Mouse (Mus musculus): Measurements from ENCODE around the gene Cct6b. TPM values are rescaled to one million over a fixed set of nuclear protein-coding genes. Genes with fewer than 3 reads are reported as not detected.
A peak's percentile ranks its signal among the peaks of the same experiment; 100 is the strongest.
"Not testable (repeated sequence)": the region's sequence is repeated elsewhere in the genome, so short reads cannot be mapped to it uniquely, and the experiment has no call there.

The Cct6b gene
- polyA plus RNA-seq, 1 experiment from 2014 or later, result 0.60 TPM

DNA sequence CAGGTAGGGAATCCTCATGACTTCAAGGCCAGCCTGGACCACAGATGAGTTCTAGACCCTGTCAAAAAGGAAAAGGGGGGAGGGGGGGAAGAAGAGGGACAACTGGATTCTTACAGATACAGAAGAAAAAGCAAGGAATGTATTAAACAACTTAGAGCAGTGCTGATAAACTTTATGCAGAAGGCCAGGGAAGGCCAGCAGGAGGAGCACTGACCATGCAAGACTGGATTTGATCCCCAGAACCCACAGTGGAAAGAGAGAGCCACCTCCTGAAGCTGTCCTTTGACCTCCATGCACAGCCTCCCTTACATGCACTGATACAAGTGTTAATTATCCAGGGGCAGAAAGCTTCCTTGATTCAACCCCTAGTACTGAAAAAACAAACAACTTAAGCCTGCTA is 29.9 kb downstream of the Cct6b start:
- H3K27ac ChIP-seq (ENCODE audit: low read depth, low read length), result no peak overlapping the region
- H3K36me3 ChIP-seq (ENCODE audit: control insufficient read depth, insufficient read depth, low read length), result no peaks in the 10 kb centered on the region
- H3K4me2 ChIP-seq (ENCODE audit: low read depth, low read length, severe bottlenecking), result no peak overlapping the region
- H3K27me3 ChIP-seq (ENCODE audit: control insufficient read depth, insufficient read depth, low read length), result no peaks in the 10 kb centered on the region
- ATAC-seq (replicated peaks; ENCODE audit: low FRiP score), result no peak
- H3K4me3 ChIP-seq (ENCODE audit: low read depth, low read length), result no peak overlapping the region
- no peaks in the 10 kb centered on the region for H3K4me1 ChIP-seq (replicated peaks; ENCODE audit: control insufficient read depth, insufficient read depth, low read length)
- H3K9ac ChIP-seq (ENCODE audit: low read length), result no peak overlapping the region
- H3K9me3 ChIP-seq (ENCODE audit: control insufficient read depth, low read length), result no peaks in the 10 kb centered on the region
- no peak for DNase-seq (ENCODE audit: low spot score)

DNA sequence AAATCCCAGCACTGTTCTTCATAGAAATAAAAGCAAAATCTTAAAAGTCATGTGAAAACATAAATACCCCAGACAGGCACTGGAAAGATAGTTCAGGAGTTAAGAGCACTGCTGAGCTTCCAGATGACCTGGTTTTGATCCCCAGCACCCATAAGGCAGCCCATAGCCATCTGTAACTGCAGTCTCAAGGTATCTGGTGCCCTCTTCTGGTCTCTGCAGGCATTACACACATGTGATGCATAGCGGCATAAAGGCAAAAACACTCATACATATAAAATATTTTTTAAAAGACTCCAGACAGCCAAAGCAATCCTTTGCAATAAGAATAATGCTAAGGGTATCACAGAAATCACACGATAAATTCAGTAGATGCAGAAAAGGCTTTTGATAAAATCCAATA is 37.3 kb downstream of the Cct6b start:
- H3K4me3 ChIP-seq (ENCODE audit: low read depth, low read length), result no peak overlapping the region
- H3K4me2 ChIP-seq (ENCODE audit: low read depth, low read length, severe bottlenecking), result no peak overlapping the region
- ATAC-seq (replicated peaks; ENCODE audit: low FRiP score) (no peak), DNase-seq (ENCODE audit: low spot score) (no peak)
- 88% methylated on average over 2 of the region's 2 CpGs for WGBS
- no peaks in the 10 kb centered on the region for H3K27me3 ChIP-seq (ENCODE audit: control insufficient read depth, insufficient read depth, low read length)
- no peak overlapping the region for H3K27ac ChIP-seq (ENCODE audit: low read depth, low read length)
- no peak overlapping the region for H3K9ac ChIP-seq (ENCODE audit: low read length)
- H3K36me3 ChIP-seq (ENCODE audit: control insufficient read depth, insufficient read depth, low read length), result no peaks in the 10 kb centered on the region
- H3K4me1 ChIP-seq (replicated peaks; ENCODE audit: control insufficient read depth, insufficient read depth, low read length), result no peaks in the 10 kb centered on the region
- H3K9me3 ChIP-seq (ENCODE audit: control insufficient read depth, low read length), result no peaks in the 10 kb centered on the region

DNA sequence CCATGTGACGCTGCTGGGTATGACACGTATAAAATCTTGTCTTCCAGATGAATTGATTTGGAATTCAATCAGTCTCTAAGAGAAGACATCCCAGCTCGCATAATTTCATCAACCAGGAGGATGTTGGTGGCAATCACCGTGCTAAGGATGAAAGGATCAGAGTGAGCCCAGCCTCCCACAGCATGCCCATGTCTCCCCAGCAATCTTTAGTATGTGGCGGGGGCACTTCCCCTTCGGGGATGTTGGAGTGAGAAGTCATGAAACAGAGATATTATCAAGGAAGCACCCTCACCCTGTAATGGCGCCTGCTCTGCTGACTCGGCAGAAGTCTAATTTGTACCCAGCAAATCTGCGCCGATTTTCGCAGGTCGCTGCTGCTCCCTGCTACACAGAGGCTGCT is 44.8 kb downstream of the Cct6b start:
- Histone ChIP-seq H3K9me3 (ENCODE audit: control insufficient read depth, low read length) (no peaks in the 10 kb centered on the region), H3K9ac (ENCODE audit: low read length) (no peak overlapping the region), H3K4me3 (ENCODE audit: low read depth, low read length) (no peak overlapping the region), H3K27ac (ENCODE audit: low read depth, low read length) (no peak overlapping the region), H3K4me2 (ENCODE audit: low read depth, low read length, severe bottlenecking) (no peak overlapping the region), H3K36me3 (ENCODE audit: control insufficient read depth, insufficient read depth, low read length) (no peaks in the 10 kb centered on the region), H3K4me1 (replicated peaks; ENCODE audit: control insufficient read depth, insufficient read depth, low read length) (no peaks in the 10 kb centered on the region), H3K27me3 (ENCODE audit: control insufficient read depth, insufficient read depth, low read length) (no peaks in the 10 kb centered on the region)
- ATAC-seq (replicated peaks; ENCODE audit: low FRiP score) (no peak), DNase-seq (ENCODE audit: low spot score) (no peak)
- 95% methylated on average over 12 of the region's 12 CpGs for WGBS

DNA sequence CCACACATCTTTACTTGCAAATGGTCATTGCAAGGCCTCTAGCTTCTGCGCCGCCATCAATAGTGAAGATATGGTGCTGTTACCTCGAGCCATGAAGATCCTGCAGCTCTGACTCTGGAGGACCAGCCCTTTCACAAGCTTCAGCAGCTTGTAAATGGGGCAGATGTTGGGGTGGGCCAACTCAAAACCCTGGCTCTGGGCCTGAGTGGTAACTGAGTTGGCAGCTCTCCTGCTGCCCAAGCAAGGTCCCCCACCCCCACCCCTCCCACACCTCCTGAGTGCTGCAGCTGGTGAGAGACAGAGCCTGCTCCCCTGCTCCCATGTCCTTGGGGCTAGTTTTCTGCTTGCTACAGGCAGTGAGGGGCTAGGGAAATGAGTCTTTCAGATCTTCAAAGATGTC is 51.4 kb downstream of the Cct6b start:
- H3K27me3 ChIP-seq (ENCODE audit: control insufficient read depth, insufficient read depth, low read length), result no peaks in the 10 kb centered on the region
- H3K4me1 ChIP-seq (replicated peaks; ENCODE audit: control insufficient read depth, insufficient read depth, low read length), result no peaks in the 10 kb centered on the region
- no peaks in the 10 kb centered on the region for H3K9me3 ChIP-seq (ENCODE audit: control insufficient read depth, low read length)
- no peak overlapping the region for H3K9ac ChIP-seq (ENCODE audit: low read length)
- ATAC-seq (replicated peaks; ENCODE audit: low FRiP score), result no peak
- H3K4me3 ChIP-seq (ENCODE audit: low read depth, low read length), result no peak overlapping the region
- H3K27ac ChIP-seq (ENCODE audit: low read depth, low read length), result no peak overlapping the region
- 92% methylated on average over 3 of the region's 3 CpGs for WGBS
- DNase-seq (ENCODE audit: low spot score), result peak; percentile 43
- H3K36me3 ChIP-seq (ENCODE audit: control insufficient read depth, insufficient read depth, low read length), result no peaks in the 10 kb centered on the region
- H3K4me2 ChIP-seq (ENCODE audit: low read depth, low read length, severe bottlenecking), result no peak overlapping the region

DNA sequence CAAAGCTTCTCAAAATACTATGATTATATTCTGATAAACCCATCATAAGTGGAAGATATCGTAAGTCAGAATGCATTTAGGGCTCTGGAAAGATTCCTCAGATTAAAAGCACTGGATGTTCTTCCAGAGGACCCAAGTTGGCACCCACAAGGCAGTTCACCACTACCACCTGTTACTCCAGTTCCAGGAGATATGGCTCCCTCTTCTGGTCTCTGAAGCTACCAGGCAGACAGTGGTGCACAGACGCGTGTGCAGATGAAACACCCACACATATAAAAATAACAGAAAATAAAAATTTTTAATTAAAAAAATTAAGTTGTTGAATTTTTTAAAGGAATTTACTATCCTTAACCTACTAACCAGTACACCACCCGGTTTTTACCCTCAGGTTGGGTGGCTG is 55.2 kb downstream of the Cct6b start:
- no peaks in the 10 kb centered on the region for H3K36me3 ChIP-seq (ENCODE audit: control insufficient read depth, insufficient read depth, low read length)
- no peak overlapping the region for H3K27ac ChIP-seq (ENCODE audit: low read depth, low read length)
- H3K27me3 ChIP-seq (ENCODE audit: control insufficient read depth, insufficient read depth, low read length), result no peaks in the 10 kb centered on the region
- H3K9ac ChIP-seq (ENCODE audit: low read length), result no peak overlapping the region
- no peak for ATAC-seq (replicated peaks; ENCODE audit: low FRiP score)
- H3K4me2 ChIP-seq (ENCODE audit: low read depth, low read length, severe bottlenecking), result no peak overlapping the region
- H3K9me3 ChIP-seq (ENCODE audit: control insufficient read depth, low read length), result no peaks in the 10 kb centered on the region
- DNase-seq (ENCODE audit: low spot score), result peak; percentile 29
- H3K4me3 ChIP-seq (ENCODE audit: low read depth, low read length), result no peak overlapping the region
- no peaks in the 10 kb centered on the region for H3K4me1 ChIP-seq (replicated peaks; ENCODE audit: control insufficient read depth, insufficient read depth, low read length)
- WGBS, result 79% methylated on average over 4 of the region's 4 CpGs

DNA sequence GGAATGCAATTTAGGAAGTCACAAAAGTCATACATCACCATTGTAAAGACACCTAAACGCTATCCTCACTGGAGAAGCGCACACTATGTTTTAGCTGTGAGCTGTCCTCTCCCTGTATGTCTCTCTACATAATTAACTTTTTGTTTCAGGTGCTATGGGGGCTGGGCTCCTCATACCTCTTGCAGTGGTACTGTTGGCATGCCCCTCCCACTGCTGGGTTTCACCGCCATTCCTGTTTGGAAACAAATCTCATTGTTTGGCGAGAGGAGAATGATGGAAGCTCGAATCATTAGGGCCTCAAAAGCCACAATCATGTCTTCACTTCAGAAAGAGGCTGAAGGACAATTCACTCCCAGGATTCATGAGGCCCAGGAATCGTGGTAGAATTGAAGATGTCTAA is 59.0 kb downstream of the Cct6b start:
- no peaks in the 10 kb centered on the region for H3K27me3 ChIP-seq (ENCODE audit: control insufficient read depth, insufficient read depth, low read length)
- H3K36me3 ChIP-seq (ENCODE audit: control insufficient read depth, insufficient read depth, low read length), result no peaks in the 10 kb centered on the region
- no peaks in the 10 kb centered on the region for H3K4me1 ChIP-seq (replicated peaks; ENCODE audit: control insufficient read depth, insufficient read depth, low read length)
- H3K9me3 ChIP-seq (ENCODE audit: control insufficient read depth, low read length), result no peaks in the 10 kb centered on the region
- H3K4me3 ChIP-seq (ENCODE audit: low read depth, low read length), result no peak overlapping the region
- no peak overlapping the region for H3K4me2 ChIP-seq (ENCODE audit: low read depth, low read length, severe bottlenecking)
- DNase-seq (ENCODE audit: low spot score) (no peak), ATAC-seq (replicated peaks; ENCODE audit: low FRiP score) (no peak)
- H3K27ac ChIP-seq (ENCODE audit: low read depth, low read length), result no peak overlapping the region
- 73% methylated on average over 6 of the region's 6 CpGs for WGBS
- H3K9ac ChIP-seq (ENCODE audit: low read length), result no peak overlapping the region

DNA sequence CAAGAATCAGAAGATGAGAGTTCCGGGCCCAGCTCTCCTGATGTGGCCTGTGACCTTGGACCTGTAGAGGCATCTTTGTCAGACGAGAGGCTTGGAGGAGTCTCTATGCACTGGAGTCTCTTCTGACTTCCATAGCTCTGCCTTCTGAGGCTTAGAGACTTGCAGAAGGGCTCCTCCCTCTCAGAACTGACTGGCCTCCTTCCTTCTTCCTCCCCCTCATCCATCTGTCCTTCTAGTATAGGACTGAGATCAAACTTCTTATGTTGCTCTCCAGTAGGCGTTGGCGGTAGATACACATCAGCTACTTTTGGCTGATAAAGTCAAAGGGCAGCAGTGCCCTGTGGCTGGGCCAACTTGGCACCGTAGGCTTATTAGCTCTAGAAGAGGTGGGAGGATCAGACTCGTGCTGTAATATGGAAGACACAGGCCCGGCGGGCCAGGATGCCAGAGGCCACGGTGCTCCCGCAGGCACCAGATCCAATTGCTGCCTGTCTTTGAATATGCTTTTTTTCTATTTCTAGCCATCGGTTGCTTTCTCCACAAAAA is 64.2 kb downstream of the Cct6b start:
- no peak overlapping the region for H3K27ac ChIP-seq (ENCODE audit: low read depth, low read length)
- no peaks in the 10 kb centered on the region for H3K27me3 ChIP-seq (ENCODE audit: control insufficient read depth, insufficient read depth, low read length)
- peak; percentile 28 for DNase-seq (ENCODE audit: low spot score)
- H3K36me3 ChIP-seq (ENCODE audit: control insufficient read depth, insufficient read depth, low read length), result no peaks in the 10 kb centered on the region
- H3K4me3 ChIP-seq (ENCODE audit: low read depth, low read length), result no peak overlapping the region
- H3K9me3 ChIP-seq (ENCODE audit: control insufficient read depth, low read length), result no peaks in the 10 kb centered on the region
- ATAC-seq (replicated peaks; ENCODE audit: low FRiP score), result no peak
- H3K9ac ChIP-seq (ENCODE audit: low read length), result no peak overlapping the region
- 88% methylated on average over 11 of the region's 11 CpGs for WGBS
- H3K4me1 ChIP-seq (replicated peaks; ENCODE audit: control insufficient read depth, insufficient read depth, low read length), result 0 out of 2 replicates have a peak, but pooled peaks cover 2% of the 10 kb centered on the region
- H3K4me2 ChIP-seq (ENCODE audit: low read depth, low read length, severe bottlenecking), result no peak overlapping the region

DNA sequence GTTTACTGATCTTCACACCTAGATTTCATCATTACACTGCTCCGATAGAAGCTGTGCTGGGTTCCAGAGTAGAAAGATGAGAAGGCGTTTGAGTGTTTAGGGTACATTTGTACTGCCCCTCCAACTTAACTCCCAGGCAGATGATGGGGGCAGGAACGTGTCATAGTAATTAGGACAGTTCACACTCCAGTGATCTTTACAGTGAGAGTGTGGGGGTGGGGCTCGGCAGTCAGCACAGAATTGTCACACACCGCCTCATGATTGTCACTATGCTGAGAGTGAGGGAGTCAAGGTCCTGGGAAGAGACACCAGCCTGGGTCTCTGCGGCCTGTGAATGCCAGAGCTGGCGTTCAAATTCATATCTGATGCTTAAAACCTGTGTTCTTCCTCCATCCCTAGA is 68.2 kb downstream of the Cct6b start:
- ATAC-seq (replicated peaks; ENCODE audit: low FRiP score) (no peak), DNase-seq (ENCODE audit: low spot score) (peak; percentile 47)
- Histone ChIP-seq H3K27ac (ENCODE audit: low read depth, low read length) (no peak overlapping the region), H3K9me3 (ENCODE audit: control insufficient read depth, low read length) (no peaks in the 10 kb centered on the region), H3K4me3 (ENCODE audit: low read depth, low read length) (no peak overlapping the region), H3K9ac (ENCODE audit: low read length) (no peak overlapping the region), H3K4me1 (replicated peaks; ENCODE audit: control insufficient read depth, insufficient read depth, low read length) (0 out of 2 replicates have a peak, but pooled peaks cover 2% of the 10 kb centered on the region), H3K36me3 (ENCODE audit: control insufficient read depth, insufficient read depth, low read length) (no peaks in the 10 kb centered on the region), H3K27me3 (ENCODE audit: control insufficient read depth, insufficient read depth, low read length) (no peaks in the 10 kb centered on the region), H3K4me2 (ENCODE audit: low read depth, low read length, severe bottlenecking) (no peak overlapping the region)
- 73% methylated on average over 7 of the region's 7 CpGs for WGBS

DNA sequence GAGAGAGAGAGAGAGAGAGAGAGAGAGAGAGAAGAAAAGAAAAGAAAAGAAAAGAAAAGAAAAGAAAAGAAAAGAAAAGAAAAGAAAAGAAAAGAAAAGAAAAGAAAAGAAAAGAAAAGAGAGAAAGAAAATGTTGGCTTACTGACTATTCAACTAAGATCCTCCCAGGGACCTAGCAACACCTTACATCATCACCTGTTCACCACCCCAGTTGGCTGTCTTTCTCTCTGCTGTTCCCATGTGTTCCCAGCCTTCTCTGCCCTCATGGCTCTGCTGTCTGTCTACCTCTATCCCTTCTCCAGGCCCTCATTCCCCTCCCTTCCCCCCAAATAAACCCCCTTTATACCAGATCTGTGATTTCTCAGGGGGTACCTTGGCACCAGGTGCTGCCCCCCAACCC is 69.2 kb downstream of the Cct6b start:
- not testable (repeated sequence) for DNase-seq (ENCODE audit: low spot score); H3K27ac ChIP-seq (ENCODE audit: low read depth, low read length); H3K4me1 ChIP-seq (replicated peaks; ENCODE audit: control insufficient read depth, insufficient read depth, low read length); H3K27me3 ChIP-seq (ENCODE audit: control insufficient read depth, insufficient read depth, low read length); H3K9ac ChIP-seq (ENCODE audit: low read length); H3K4me3 ChIP-seq (ENCODE audit: low read depth, low read length); H3K9me3 ChIP-seq (ENCODE audit: control insufficient read depth, low read length); H3K4me2 ChIP-seq (ENCODE audit: low read depth, low read length, severe bottlenecking); H3K36me3 ChIP-seq (ENCODE audit: control insufficient read depth, insufficient read depth, low read length); ATAC-seq (replicated peaks; ENCODE audit: low FRiP score)

All from forebrain, embryonic 11.5 days (tissue).